Mouse (Mus musculus) erythroblast, embryonic 14.5 days (primary cell): ENCODE results near the gene Evc2.

ENCODE experiments used
- GATA1 ChIP-seq: IDR thresholded peaks from 2 replicates; pipeline ENCODE4 v1.6.1; 2012; ENCODE audit warnings: low read length, inconsistent platforms, mixed read lengths
- TAL1 ChIP-seq: IDR thresholded peaks from 3 replicates; pipeline ENCODE4 v1.6.1; 2012; ENCODE audit warnings: low read length, inconsistent platforms, mixed read lengths

GRCm38 (mm10) chr5:37442767-37443166, 104.5 kb downstream of the Evc2 start:
- TF ChIP-seq TAL1 = no peak
- no peak for TF ChIP-seq GATA1
